Mouse (Mus musculus) liver, embryonic 15.5 days (tissue): Measurements from ENCODE around the gene Lenep. TPM values are rescaled to one million over a fixed set of nuclear protein-coding genes. Genes with fewer than 3 reads are reported as not detected.

Source experiments
- ATAC-seq: fragments of 200-750 bp; cut with Nextera tagmentation; 2 replicates; pipeline ENCODE4 v1.8.0; 2017; ENCODE audit warnings: moderate number of reproducible peaks, mild to moderate bottlenecking, moderate library complexity; ENCODE audit not compliant: insufficient read depth
- H3K27ac ChIP-seq: fragments of 300-500 bp; sonication (generic); replicated peaks from 2 replicates; pipeline ENCODE4 v1.5.1; 2015; ENCODE audit warnings: mild to moderate bottlenecking, inconsistent platforms
- H3K27me3 ChIP-seq: fragments of 300-500 bp; sonication (generic); 2 replicates; pipeline ENCODE4 v1.6.1; 2015; ENCODE audit warnings: mild to moderate bottlenecking, inconsistent platforms
- H3K36me3 ChIP-seq: fragments of 300-500 bp; sonication (generic); replicated peaks from 2 replicates; pipeline ENCODE4 v1.6.1; 2015; ENCODE audit warnings: moderate library complexity, mild to moderate bottlenecking, inconsistent platforms
- H3K4me1 ChIP-seq: fragments of 300-500 bp; sonication (generic); replicated peaks from 2 replicates; pipeline ENCODE4 v1.6.1; 2015; ENCODE audit warnings: inconsistent platforms
- H3K4me2 ChIP-seq: fragments of 300-500 bp; sonication (generic); 2 replicates; pipeline ENCODE4 v1.6.1; 2015; ENCODE audit warnings: moderate library complexity, mild to moderate bottlenecking, inconsistent platforms
- H3K4me3 ChIP-seq: fragments of 300-500 bp; sonication (generic); replicated peaks from 2 replicates; pipeline ENCODE4 v1.5.1; 2015; ENCODE audit warnings: mild to moderate bottlenecking, inconsistent platforms
- H3K9ac ChIP-seq: fragments of 300-500 bp; sonication (generic); 2 replicates; pipeline ENCODE4 v1.6.1; 2015; ENCODE audit warnings: moderate library complexity, mild to moderate bottlenecking, inconsistent platforms
- H3K9me3 ChIP-seq: fragments of 300-500 bp; sonication (generic); replicated peaks from 2 replicates; pipeline ENCODE4 v1.6.1; 2016; ENCODE audit warnings: inconsistent platforms
- WGBS: fragments of 180-500 bp; shearing (Covaris S2); methylation state at CpG from one replicate; pipeline ENCODE4 v1.1.7; 2015; ENCODE audit warnings: mixed read lengths; ENCODE audit not compliant: insufficient replicate concordance; 5-methylcytosine and 5-hydroxymethylcytosine counted together
- polyA plus RNA-seq: library from polyadenylated mRNA; unstranded; fragments of >200 nt; fragmentation: Nextera tagmentation; extraction: Ambion mirVana; gene quantifications from 2 replicates; pipeline ENCODE4 v1.2.1, GENCODE M21; 2015

The Lenep gene
- not detected in 2 replicates for polyA plus RNA-seq

DNA sequence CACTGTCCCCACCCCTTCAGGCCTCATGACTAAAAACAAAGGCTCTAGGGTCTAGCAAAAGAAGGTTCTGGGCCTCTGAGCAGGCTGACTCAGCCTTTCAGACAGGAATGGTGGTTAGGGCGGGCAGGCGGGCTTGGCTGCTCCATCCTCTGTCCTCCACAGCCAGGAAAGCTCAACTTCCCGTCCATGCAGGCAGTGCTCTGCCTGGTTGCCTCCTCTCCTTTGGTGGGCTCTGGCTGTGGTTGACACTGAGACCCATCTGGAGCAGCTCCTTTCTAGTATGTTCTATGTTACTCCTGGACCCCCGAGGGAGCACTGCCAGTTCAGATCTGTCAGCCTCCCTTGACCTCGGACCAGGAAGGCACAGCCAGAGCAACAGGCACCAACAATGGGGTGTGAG lies at the start of gene Lenep:
Gene Lenep, minus strand, starts transcription at position 101 of the 400 bp plus-strand sequence.
- H3K9ac ChIP-seq, result no peak within 1 kb of the TSS
- no peaks in the 10 kb centered on the region for H3K9me3 ChIP-seq
- H3K36me3 ChIP-seq, result peaks cover 44% of the 10 kb centered on the region
- H3K4me2 ChIP-seq, result no peak within 1 kb of the TSS
- WGBS, result 64% methylated on average over 5 of the region's 5 CpGs
- H3K4me3 ChIP-seq, result no peak within 1 kb of the TSS
- no peak for ATAC-seq
- 0 out of 2 replicates have a peak, but pooled peaks cover 5% of the 10 kb centered on the region for H3K4me1 ChIP-seq
- no peaks in the 10 kb centered on the region for H3K27me3 ChIP-seq
- H3K27ac ChIP-seq, result no peak within 1 kb of the TSS

DNA sequence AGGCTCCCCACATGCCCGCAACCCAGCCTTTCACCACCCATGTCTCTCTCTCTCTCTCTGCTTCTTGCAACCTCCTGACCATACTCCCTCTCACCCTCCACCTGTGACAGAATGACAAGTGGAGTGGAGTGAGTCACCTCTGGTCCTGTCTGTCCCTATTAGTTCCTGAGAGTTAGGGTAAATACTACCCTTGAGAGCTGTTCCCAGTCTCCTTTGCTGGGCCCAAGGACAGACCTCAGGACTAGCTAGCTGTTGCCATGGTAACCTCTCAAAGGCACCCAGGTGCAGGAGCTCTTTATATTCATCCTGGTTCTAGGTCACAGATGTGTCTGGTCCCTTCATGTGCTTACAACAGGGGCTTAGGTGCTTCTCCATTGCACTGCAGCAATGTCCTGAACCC lies 49.3 kb upstream of the Lenep start:
- WGBS, result 69% methylated on average over 1 of the region's 1 CpGs
- Histone ChIP-seq H3K4me2 (no peak overlapping the region), H3K36me3 (no peaks in the 10 kb centered on the region), H3K4me3 (no peak overlapping the region), H3K4me1 (peaks cover 34% of the 10 kb centered on the region), H3K27me3 (no peaks in the 10 kb centered on the region), H3K9me3 (no peaks in the 10 kb centered on the region), H3K27ac (no peak overlapping the region), H3K9ac (no peak overlapping the region)
- no peak for ATAC-seq

DNA sequence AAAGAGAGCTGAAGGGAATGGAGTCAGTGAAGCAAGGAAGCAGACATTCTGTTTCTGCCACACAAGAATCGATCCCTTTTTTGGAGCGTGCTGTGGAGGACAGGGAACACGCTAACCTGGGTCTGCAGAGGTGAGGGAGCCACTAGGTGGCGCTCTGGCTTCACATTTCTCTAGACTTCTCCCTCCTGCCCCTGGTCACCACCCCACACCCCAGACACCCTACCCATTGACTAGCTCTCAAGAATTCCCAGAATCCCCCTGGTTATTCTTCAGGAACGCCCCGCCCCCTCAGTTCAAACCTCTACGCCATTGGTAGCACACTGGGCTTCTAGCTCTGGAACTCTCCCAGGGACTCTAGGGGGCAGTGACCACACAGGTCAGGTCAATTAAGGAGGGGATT lies 46.9 kb upstream of the Lenep start:
- peaks cover 30% of the 10 kb centered on the region for H3K4me1 ChIP-seq
- H3K27me3 ChIP-seq, result no peaks in the 10 kb centered on the region
- WGBS, result 11% methylated on average over 7 of the region's 7 CpGs
- peak overlapping the region; percentile 27; the same call in 1 of the 2 replicates for H3K9ac ChIP-seq
- peak overlapping the region; percentile 58 for H3K27ac ChIP-seq
- H3K36me3 ChIP-seq, result 0 out of 2 replicates have a peak, but pooled peaks cover 4% of the 10 kb centered on the region
- ATAC-seq, result peak; percentile 73
- H3K4me3 ChIP-seq, result peak overlapping the region; percentile 22
- H3K9me3 ChIP-seq, result no peaks in the 10 kb centered on the region
- H3K4me2 ChIP-seq, result peak overlapping the region; percentile 54

DNA sequence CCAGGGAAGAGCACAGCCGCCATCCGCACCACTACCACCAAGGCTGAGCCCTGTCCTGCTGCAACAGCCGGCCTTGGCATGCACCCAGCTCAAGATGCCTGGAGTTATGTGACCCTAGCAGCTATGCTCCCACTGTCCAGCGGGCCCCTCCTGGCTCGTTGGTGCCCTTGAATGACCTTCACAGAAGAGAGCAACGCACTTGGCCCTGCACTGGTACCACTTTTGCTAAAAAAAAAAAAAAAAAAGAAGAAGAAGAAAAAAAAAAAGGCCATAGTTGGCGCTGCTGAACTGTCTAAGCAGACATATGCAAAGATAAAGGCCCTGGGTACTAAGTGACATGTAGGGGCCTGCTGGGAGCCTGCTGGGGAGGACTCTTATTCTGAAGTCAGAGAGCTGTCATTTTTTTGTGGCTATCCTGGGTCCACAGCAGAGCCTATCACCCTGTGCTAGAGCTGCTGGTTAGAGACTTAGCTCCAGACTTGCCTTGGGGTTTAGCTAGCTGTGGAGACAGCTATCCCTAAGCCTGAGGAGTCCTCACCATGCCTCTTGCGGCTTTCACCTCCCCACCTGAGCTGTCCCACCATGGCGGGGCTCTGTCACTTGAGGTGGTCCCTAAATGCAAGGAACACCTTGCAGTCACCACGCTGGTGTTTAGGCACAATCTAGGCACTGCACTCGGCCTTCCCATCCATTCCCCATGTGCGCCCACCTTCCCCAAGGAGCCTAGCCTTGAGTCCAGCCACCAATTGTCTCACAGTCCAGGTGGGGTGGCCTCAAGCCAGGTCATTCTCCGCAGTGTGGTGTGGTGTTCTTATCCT lies 46.3 kb upstream of the Lenep start:
- Histone ChIP-seq H3K9ac (peak overlapping the region; percentile 27; the same call in 1 of the 2 replicates), H3K9me3 (no peaks in the 10 kb centered on the region), H3K27ac (peak overlapping the region; percentile 58), H3K4me3 (peak overlapping the region; percentile 22), H3K4me1 (peaks cover 30% of the 10 kb centered on the region), H3K36me3 (0 out of 2 replicates have a peak, but pooled peaks cover 4% of the 10 kb centered on the region), H3K27me3 (no peaks in the 10 kb centered on the region), H3K4me2 (peak overlapping the region; percentile 54)
- peak; percentile 79 for ATAC-seq
- 35% methylated on average over 13 of the region's 13 CpGs for WGBS

DNA sequence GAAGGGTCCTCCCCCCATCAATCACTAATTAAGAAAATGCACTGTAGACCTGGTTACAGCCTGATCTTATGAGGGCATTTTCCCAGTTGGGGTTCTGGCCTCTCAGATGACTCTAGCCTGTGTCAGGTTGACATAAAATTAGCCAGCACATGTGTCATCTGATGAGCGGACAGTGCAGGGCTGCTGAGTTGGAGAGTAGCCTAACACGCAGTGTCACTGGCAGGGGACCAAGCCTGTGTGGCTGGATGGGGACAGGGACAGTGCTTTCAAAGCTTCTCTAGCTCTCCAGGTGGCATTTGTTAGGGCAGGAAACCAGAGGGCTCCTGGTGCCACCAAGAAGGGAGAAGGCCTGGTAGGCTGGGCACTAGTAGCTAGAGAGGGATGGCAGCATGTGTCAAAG lies 38.1 kb upstream of the Lenep start:
- no peak overlapping the region for H3K4me2 ChIP-seq
- H3K27ac ChIP-seq, result no peak overlapping the region
- H3K36me3 ChIP-seq, result 0 out of 2 replicates have a peak, but pooled peaks cover 6% of the 10 kb centered on the region
- no peaks in the 10 kb centered on the region for H3K27me3 ChIP-seq
- no peak for ATAC-seq
- no peaks in the 10 kb centered on the region for H3K9me3 ChIP-seq
- 84% methylated on average over 2 of the region's 2 CpGs for WGBS
- H3K4me1 ChIP-seq, result peaks cover 26% of the 10 kb centered on the region
- no peak overlapping the region for H3K9ac ChIP-seq
- H3K4me3 ChIP-seq, result no peak overlapping the region

DNA sequence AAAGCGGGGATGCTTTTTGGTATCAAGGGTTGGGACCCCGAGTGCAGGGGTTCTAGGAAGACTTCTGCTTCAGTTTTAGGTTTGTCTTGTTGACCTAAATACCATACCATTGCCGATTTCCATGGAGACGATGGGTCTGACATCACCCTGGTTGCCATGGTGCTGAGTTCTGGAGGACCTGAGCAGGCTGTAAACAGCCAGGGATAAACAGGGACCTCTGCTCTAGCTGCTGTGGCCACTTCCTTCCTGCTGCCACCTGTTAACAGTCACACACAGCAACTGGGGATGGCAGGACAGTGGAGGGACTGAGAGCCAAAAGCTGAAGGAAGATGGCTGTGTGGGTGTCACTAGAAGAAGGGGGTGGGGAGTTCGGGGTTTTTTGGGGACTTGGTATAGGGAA lies 34.7 kb upstream of the Lenep start:
- WGBS, result 14% methylated on average over 5 of the region's 5 CpGs
- peaks cover 28% of the 10 kb centered on the region for H3K4me1 ChIP-seq
- H3K9me3 ChIP-seq, result no peaks in the 10 kb centered on the region
- ATAC-seq, result peak; percentile 12; the same call in 1 of the 2 replicates
- peak overlapping the region; percentile 56 for H3K27ac ChIP-seq
- peaks cover 27% of the 10 kb centered on the region for H3K36me3 ChIP-seq
- peak overlapping the region; percentile 51 for H3K9ac ChIP-seq
- H3K27me3 ChIP-seq, result no peaks in the 10 kb centered on the region
- peak overlapping the region; percentile 68 for H3K4me2 ChIP-seq
- peak overlapping the region; percentile 57 for H3K4me3 ChIP-seq

DNA sequence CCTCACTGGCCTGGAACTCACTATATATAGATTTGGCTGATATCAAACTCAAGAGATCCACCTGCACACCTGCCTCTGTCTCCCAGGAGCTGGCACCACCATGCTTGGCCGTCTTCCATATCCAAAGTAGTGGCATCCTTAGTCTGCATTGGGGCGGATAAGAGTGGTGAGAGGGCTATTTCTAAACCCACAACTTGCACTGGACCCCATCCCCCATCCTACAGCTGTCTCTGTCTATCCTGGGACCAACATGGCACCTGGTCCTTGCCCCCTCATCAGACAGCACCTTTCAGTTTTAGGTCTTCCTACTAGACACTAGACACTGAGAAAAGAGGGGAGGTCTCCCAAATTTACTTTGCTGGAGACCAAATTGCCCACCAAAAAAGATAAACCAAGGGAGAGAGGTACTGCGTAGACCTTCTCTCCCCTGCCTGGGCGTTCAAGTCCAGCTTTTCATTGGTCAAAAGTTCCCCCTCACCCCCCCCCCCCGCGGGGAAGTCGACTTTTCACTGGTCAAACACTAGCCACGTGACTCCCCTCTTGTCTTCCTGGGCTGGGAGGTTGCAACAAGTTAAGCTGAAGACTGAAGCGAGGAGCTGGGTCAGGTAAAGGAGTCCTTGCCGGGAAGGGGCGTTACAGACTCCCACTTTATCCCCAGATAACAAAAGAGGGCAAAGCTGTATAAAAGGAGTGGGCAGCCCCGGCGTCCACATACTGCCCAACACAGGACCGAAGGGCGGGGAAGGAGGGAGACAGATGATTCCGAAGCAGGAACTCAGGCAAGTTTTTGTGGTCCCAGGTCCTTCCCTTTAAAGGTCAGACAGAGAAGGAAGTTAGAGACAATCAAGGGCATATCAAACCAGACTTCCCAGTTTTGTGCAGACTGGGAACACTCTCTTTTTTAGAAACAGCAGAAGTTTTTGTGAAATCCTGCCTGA lies 33.9 kb upstream of the Lenep start, which contains the start of gene Pbxip1:
Gene Pbxip1, plus strand, starts transcription at position 531 of the 938 bp plus-strand sequence.
- H3K27me3 ChIP-seq, result no peaks in the 10 kb centered on the region
- peak within 1 kb of the TSS; percentile 57 for H3K4me3 ChIP-seq
- H3K9me3 ChIP-seq, result no peaks in the 10 kb centered on the region
- H3K36me3 ChIP-seq, result peaks cover 30% of the 10 kb centered on the region
- peak within 1 kb of the TSS; percentile 56 for H3K27ac ChIP-seq
- H3K4me1 ChIP-seq, result peaks cover 31% of the 10 kb centered on the region
- H3K9ac ChIP-seq, result peak within 1 kb of the TSS; percentile 51
- H3K4me2 ChIP-seq, result peak within 1 kb of the TSS; percentile 68
- peak; percentile 72 for ATAC-seq
- WGBS, result 5% methylated on average over 16 of the region's 16 CpGs

DNA sequence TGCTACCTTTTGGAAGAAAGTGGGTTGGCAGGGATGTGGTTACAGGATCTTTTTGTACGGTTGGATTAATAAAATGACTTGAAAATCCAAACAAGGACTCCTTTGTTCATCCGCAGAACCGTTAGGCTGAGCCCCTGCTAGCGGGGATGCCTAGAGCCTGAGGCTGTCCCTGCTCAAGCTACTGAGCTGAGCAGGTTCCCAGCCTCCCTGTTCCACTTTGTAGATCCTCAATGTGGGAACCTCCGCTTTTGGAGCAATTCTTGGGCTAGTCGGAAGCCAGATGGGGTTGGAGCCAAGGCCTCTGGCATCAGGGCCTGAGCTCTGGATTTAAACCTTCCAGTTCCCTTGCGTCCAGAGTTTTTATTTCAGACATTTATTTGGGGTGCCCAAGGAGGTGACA lies 32.4 kb upstream of the Lenep start:
- WGBS, result 80% methylated on average over 7 of the region's 7 CpGs
- H3K27ac ChIP-seq, result no peak overlapping the region

DNA sequence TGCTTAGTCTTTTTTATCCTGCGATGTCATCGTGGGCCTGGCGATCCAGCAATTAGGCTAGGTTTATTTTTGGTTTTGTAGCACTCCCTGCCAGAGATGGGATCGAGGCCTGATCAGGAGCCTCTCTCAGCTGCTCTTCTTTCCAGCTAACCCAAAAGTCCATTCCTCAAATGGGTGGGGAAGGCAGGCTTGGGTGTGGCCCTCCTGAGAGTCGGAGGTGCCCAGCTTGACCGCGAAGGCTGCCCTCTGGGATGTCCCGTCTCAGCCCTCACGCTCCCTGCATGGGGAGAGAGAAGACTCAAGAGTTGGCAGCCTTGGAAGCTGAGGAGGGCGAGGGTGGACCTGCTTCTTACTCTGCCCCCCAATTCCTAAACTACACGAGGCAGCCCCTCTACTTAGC lies 31.9 kb upstream of the Lenep start:
- H3K4me1 ChIP-seq, result peaks cover 46% of the 10 kb centered on the region
- H3K36me3 ChIP-seq, result peaks cover 30% of the 10 kb centered on the region
- H3K27ac ChIP-seq, result no peak overlapping the region
- H3K9me3 ChIP-seq, result no peaks in the 10 kb centered on the region
- no peak overlapping the region for H3K9ac ChIP-seq
- 76% methylated on average over 11 of the region's 11 CpGs for WGBS
- no peak for ATAC-seq
- no peaks in the 10 kb centered on the region for H3K27me3 ChIP-seq
- H3K4me3 ChIP-seq, result no peak overlapping the region
- H3K4me2 ChIP-seq, result no peak overlapping the region

More for the DNA sequence above, 32.4 kb upstream of the Lenep start:
- H3K4me2 ChIP-seq, result no peak overlapping the region
- no peak overlapping the region for H3K9ac ChIP-seq
- peaks cover 30% of the 10 kb centered on the region for H3K36me3 ChIP-seq
- H3K4me3 ChIP-seq, result no peak overlapping the region
- H3K9me3 ChIP-seq, result no peaks in the 10 kb centered on the region
- no peaks in the 10 kb centered on the region for H3K27me3 ChIP-seq
- ATAC-seq, result no peak
- H3K4me1 ChIP-seq, result peaks cover 41% of the 10 kb centered on the region

DNA sequence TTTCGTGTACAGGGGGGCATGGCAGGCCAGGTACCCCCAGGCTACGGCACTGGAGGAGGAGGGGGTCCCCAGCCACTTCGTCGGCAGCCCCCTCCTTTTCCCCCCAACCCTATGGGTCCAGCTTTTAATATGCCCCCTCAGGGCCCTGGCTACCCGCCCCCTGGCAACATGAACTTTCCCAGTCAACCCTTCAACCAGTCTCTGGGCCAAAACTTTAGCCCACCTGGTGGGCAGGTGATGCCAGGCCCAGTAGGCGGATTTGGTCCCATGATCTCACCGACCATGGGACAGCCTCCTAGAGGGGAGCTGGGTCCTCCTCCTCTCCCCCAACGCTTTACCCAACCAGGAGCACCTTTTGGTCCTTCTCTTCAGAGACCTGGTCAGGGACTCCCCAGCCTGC lies 30.0 kb upstream of the Lenep start:
- no peak overlapping the region for H3K9ac ChIP-seq
- H3K4me3 ChIP-seq, result no peak overlapping the region
- H3K36me3 ChIP-seq, result peaks cover 44% of the 10 kb centered on the region
- WGBS, result 89% methylated on average over 8 of the region's 8 CpGs
- H3K9me3 ChIP-seq, result no peaks in the 10 kb centered on the region
- H3K4me1 ChIP-seq, result peaks cover 42% of the 10 kb centered on the region
- H3K4me2 ChIP-seq, result no peak overlapping the region
- no peak overlapping the region for H3K27ac ChIP-seq
- ATAC-seq, result no peak
- no peaks in the 10 kb centered on the region for H3K27me3 ChIP-seq
